Mouse (Mus musculus): ENCODE measurements around the gene Adcy5. TPM values are rescaled to one million over a fixed set of nuclear protein-coding genes. Genes with fewer than 3 reads are reported as not detected.

Gene Adcy5
- polyA plus RNA-seq, 2 experiments = 0.10 to 0.32 TPM

DNA sequence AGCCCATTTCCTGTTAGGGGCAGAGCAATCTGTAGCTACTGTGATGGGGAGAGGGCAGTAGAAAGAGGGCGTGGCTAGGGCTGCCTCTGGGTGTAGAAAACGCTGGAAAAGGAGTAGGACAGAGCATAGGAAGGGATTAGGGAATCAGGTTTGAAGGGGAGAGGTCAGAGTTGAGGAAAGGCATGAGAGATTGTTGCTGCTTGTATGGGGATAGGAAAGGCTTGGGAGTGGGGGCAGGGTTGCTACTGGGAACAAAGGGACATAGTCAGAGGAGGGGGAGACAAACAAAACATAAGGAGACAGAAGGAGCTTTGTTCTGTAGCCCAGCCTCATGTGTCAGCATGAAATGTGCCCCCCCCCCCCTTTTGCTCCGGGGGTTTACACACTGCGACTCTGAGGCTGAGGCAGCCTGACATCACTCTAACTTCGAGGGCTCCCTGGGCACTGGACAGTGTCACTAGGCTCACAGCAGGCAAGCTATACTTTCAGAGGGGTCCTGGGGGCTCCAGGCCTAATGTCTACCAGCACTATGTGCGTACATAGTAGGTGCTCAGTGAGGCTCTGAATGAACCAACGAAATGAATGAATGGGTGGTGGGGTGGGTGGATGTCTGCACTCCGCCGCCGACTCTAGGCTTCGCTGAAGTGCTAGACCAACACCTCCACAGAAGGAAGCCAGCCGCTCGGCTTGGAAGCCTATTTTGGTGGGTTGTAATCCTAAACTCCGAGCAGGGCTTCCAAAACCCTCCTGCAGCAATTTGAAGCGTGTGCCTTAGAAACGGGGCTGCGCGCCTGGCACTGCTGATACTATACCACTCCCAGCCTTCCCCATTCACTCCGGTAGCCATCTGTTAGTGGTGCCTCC is 9.9 kb downstream of the Adcy5 start:
- H3K9me3 ChIP-seq (ENCODE audit: control insufficient read depth, low read length) = no peaks in the 10 kb centered on the region
- no peak overlapping the region for H3K27ac ChIP-seq
- H3K4me2 ChIP-seq (ENCODE audit: low read depth) = no peak overlapping the region
- ATAC-seq (ENCODE audit: insufficient read depth) (no peak), DNase-seq (ENCODE audit: low read depth in 3 of 3, low spot score in 3 of 3) (no peak)
- H3K9ac ChIP-seq (replicated peaks) = no peak overlapping the region
- H3K4me3 ChIP-seq (ENCODE audit: insufficient read depth in 1 of 2, low read depth in 2 of 2, low read length in 2 of 2) = no peak overlapping the region
- no peaks in the 10 kb centered on the region for H3K36me3 ChIP-seq (replicated peaks; ENCODE audit: control insufficient read depth, insufficient read depth, low read depth)
- no peaks in the 10 kb centered on the region for H3K4me1 ChIP-seq (replicated peaks; ENCODE audit: control insufficient read depth in 2 of 2, insufficient read depth in 2 of 2, low read length in 1 of 2)
- TF ChIP-seq CTCF (IDR thresholded peaks at IDR 0.05; ENCODE audit: low read depth) = no peak
- no peak for TF ChIP-seq EP300 (IDR thresholded peaks at IDR 0.05; ENCODE audit: low read depth)
- WGBS (ENCODE audit: insufficient replicate concordance) = 46% methylated on average over 19 of the region's 19 CpGs
- no peaks in the 10 kb centered on the region for H3K27me3 ChIP-seq (ENCODE audit: control insufficient read depth, insufficient read depth, low read length)

GRCm38 (mm10) chr16:35165361-35165760 is 10.7 kb downstream of the Adcy5 start:
- TF ChIP-seq CTCF (IDR thresholded peaks at IDR 0.05; ENCODE audit: low read depth) = no peak
- TF ChIP-seq EP300 (IDR thresholded peaks at IDR 0.05; ENCODE audit: low read depth) = no peak
- no peak overlapping the region for H3K4me3 ChIP-seq (ENCODE audit: insufficient read depth in 1 of 2, low read depth in 2 of 2, low read length in 2 of 2)
- H3K27me3 ChIP-seq (ENCODE audit: control insufficient read depth, insufficient read depth, low read length) = no peaks in the 10 kb centered on the region
- H3K36me3 ChIP-seq (replicated peaks; ENCODE audit: control insufficient read depth, insufficient read depth, low read depth) = no peaks in the 10 kb centered on the region
- no peaks in the 10 kb centered on the region for H3K4me1 ChIP-seq (replicated peaks; ENCODE audit: control insufficient read depth in 2 of 2, insufficient read depth in 2 of 2, low read length in 1 of 2)
- no peak for ATAC-seq (ENCODE audit: insufficient read depth)
- 57% methylated on average over 6 of the region's 6 CpGs for WGBS (ENCODE audit: insufficient replicate concordance)
- H3K9me3 ChIP-seq (ENCODE audit: control insufficient read depth, low read length) = no peaks in the 10 kb centered on the region
- H3K9ac ChIP-seq (replicated peaks) = no peak overlapping the region
- no peak overlapping the region for H3K27ac ChIP-seq
- H3K4me2 ChIP-seq (ENCODE audit: low read depth) = no peak overlapping the region
- DNase-seq (ENCODE audit: low read depth in 3 of 3, low spot score in 3 of 3) = no peak

GRCm38 (mm10) chr16:35165788-35166187 is 11.1 kb downstream of the Adcy5 start:
- H3K27ac ChIP-seq = no peak overlapping the region
- H3K4me1 ChIP-seq (replicated peaks; ENCODE audit: control insufficient read depth in 2 of 2, insufficient read depth in 2 of 2, low read length in 1 of 2) = no peaks in the 10 kb centered on the region
- no peak overlapping the region for H3K4me2 ChIP-seq (ENCODE audit: low read depth)
- ATAC-seq (ENCODE audit: insufficient read depth) (no peak), DNase-seq (ENCODE audit: low read depth in 3 of 3, low spot score in 3 of 3) (no peak)
- no peaks in the 10 kb centered on the region for H3K27me3 ChIP-seq (ENCODE audit: control insufficient read depth, insufficient read depth, low read length)
- no peak for TF ChIP-seq CTCF (IDR thresholded peaks at IDR 0.05; ENCODE audit: low read depth)
- no peak for TF ChIP-seq EP300 (IDR thresholded peaks at IDR 0.05; ENCODE audit: low read depth)
- H3K36me3 ChIP-seq (replicated peaks; ENCODE audit: control insufficient read depth, insufficient read depth, low read depth) = no peaks in the 10 kb centered on the region
- no peaks in the 10 kb centered on the region for H3K9me3 ChIP-seq (ENCODE audit: control insufficient read depth, low read length)
- H3K9ac ChIP-seq (replicated peaks) = no peak overlapping the region
- 61% methylated on average over 3 of the region's 3 CpGs for WGBS (ENCODE audit: insufficient replicate concordance)
- no peak overlapping the region for H3K4me3 ChIP-seq (ENCODE audit: insufficient read depth in 1 of 2, low read depth in 2 of 2, low read length in 2 of 2)

GRCm38 (mm10) chr16:35169431-35169830 is 14.8 kb downstream of the Adcy5 start:
- DNase-seq (ENCODE audit: low read depth in 3 of 3, low spot score in 3 of 3) (no peak), ATAC-seq (ENCODE audit: insufficient read depth) (no peak)
- H3K9ac ChIP-seq (replicated peaks) = no peak overlapping the region
- 47% methylated on average over 7 of the region's 7 CpGs for WGBS (ENCODE audit: insufficient replicate concordance)
- H3K4me3 ChIP-seq (ENCODE audit: insufficient read depth in 1 of 2, low read depth in 2 of 2, low read length in 2 of 2) = no peak overlapping the region
- H3K4me1 ChIP-seq (replicated peaks; ENCODE audit: control insufficient read depth in 2 of 2, insufficient read depth in 2 of 2, low read length in 1 of 2) = no peaks in the 10 kb centered on the region
- TF ChIP-seq EP300 (IDR thresholded peaks at IDR 0.05; ENCODE audit: low read depth) (no peak), CTCF (IDR thresholded peaks at IDR 0.05; ENCODE audit: low read depth) (no peak)
- H3K27ac ChIP-seq = no peak overlapping the region
- H3K9me3 ChIP-seq (ENCODE audit: control insufficient read depth, low read length) = no peaks in the 10 kb centered on the region
- H3K27me3 ChIP-seq (ENCODE audit: control insufficient read depth, insufficient read depth, low read length) = no peaks in the 10 kb centered on the region; the same call in 1 of the 2 replicates
- H3K4me2 ChIP-seq (ENCODE audit: low read depth) = no peak overlapping the region
- H3K36me3 ChIP-seq (replicated peaks; ENCODE audit: control insufficient read depth, insufficient read depth, low read depth) = no peaks in the 10 kb centered on the region

GRCm38 (mm10) chr16:35172195-35172594 is 17.5 kb downstream of the Adcy5 start:
- H3K36me3 ChIP-seq (replicated peaks; ENCODE audit: control insufficient read depth, insufficient read depth, low read depth) = no peaks in the 10 kb centered on the region
- no peak overlapping the region for H3K4me3 ChIP-seq (ENCODE audit: insufficient read depth in 1 of 2, low read depth in 2 of 2, low read length in 2 of 2)
- no peak for TF ChIP-seq CTCF (IDR thresholded peaks at IDR 0.05; ENCODE audit: low read depth)
- no peak for TF ChIP-seq EP300 (IDR thresholded peaks at IDR 0.05; ENCODE audit: low read depth)
- no peaks in the 10 kb centered on the region for H3K9me3 ChIP-seq (ENCODE audit: control insufficient read depth, low read length)
- H3K9ac ChIP-seq (replicated peaks) = no peak overlapping the region
- H3K4me2 ChIP-seq (ENCODE audit: low read depth) = no peak overlapping the region
- DNase-seq (ENCODE audit: low read depth in 3 of 3, low spot score in 3 of 3) (no peak), ATAC-seq (ENCODE audit: insufficient read depth) (no peak)
- H3K27me3 ChIP-seq (ENCODE audit: control insufficient read depth, insufficient read depth, low read length) = no peaks in the 10 kb centered on the region; the same call in 1 of the 2 replicates
- 47% methylated on average over 5 of the region's 5 CpGs for WGBS (ENCODE audit: insufficient replicate concordance)
- no peak overlapping the region for H3K27ac ChIP-seq
- H3K4me1 ChIP-seq (replicated peaks; ENCODE audit: control insufficient read depth in 2 of 2, insufficient read depth in 2 of 2, low read length in 1 of 2) = no peaks in the 10 kb centered on the region
